Mouse (Mus musculus): Measurements from ENCODE around the gene Fam205c.

The Fam205c gene

DNA sequence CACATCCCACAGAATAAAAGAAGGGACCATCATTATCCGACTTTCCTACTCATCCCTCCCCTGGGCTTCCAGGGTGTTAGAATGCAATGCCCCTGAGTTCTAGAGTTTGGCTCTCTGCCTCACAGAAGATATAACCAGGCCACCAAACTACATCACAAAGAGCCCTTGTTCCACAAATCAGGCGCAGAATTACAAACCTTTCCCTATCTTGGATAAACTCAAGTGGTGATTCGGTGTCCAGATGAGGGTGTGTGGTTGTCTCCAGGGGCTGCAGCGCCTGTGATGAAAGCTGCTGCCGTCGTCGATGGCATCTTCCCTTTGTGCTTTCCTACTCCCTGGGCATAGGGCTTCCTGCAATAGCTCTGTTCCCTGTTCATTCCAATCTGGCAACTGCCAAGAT is at the start of gene Fam205c:
TSS of gene Fam205c (minus strand) at position 101 of the 400 bp plus-strand sequence.
- DNase-seq (ENCODE audit: low read depth, low spot score) = no peak

DNA sequence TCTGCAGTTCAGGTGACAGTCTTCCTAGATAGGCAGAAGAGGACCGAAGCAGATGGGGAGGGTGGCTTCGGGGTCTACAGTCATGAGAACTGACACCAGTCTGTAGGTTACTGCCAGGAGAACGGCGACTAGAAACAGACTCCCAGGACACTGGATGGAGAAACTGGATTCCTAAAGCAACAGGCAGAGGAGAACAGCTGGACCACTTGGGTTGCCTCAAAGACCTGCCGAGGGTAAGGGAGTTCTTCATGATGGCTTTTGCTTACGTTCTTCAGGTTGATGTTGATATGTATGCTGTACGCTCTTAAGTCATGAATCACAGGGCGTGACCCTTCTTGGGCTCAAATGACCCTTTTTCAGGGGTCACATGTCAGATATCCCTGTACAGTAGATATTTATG is 48.4 kb upstream of the Fam205c start:
- no peak for DNase-seq (ENCODE audit: low read depth, low spot score)

DNA sequence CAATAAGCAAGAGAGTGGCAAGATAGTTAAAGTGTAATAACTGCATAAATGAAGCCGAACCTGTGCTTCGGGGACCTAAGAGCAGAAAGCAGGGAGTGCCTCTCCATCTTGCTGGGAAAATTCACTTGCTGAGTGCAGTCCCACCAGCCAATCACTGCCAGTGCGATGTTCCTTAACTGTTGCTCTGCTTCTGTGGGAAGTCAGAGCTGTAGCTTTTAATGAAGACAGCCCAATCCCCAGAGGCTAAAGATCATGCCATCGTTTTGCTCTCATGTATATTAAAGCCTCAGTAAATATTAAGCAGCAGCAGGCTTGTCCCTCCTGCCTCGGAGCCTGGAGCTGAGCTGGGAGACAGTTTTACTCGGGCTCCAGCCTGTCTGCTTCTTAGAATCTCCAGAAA is 48.0 kb upstream of the Fam205c start:
- DNase-seq (ENCODE audit: low read depth, low spot score) = no peak

- DNase-seq (ENCODE audit: low read depth, low spot score) = no peak
These were observed 47.5 kb upstream of the Fam205c start for GRCm38 (mm10) chr4:42921536-42921935.

- DNase-seq (ENCODE audit: low read depth, low spot score) = no peak
These were observed 46.7 kb upstream of the Fam205c start for GRCm38 (mm10) chr4:42920726-42921125.

- no peak for DNase-seq (ENCODE audit: low read depth, low spot score)
These were observed 43.4 kb upstream of the Fam205c start for GRCm38 (mm10) chr4:42917402-42917774.

GRCm38 (mm10) chr4:42916617-42917401 is 42.8 kb upstream of the Fam205c start, which contains the start of gene Phf24:
Gene Phf24, plus strand, starts transcription at chr4:42916660.
- peak; percentile 34 for DNase-seq (ENCODE audit: low read depth, low spot score)

DNA sequence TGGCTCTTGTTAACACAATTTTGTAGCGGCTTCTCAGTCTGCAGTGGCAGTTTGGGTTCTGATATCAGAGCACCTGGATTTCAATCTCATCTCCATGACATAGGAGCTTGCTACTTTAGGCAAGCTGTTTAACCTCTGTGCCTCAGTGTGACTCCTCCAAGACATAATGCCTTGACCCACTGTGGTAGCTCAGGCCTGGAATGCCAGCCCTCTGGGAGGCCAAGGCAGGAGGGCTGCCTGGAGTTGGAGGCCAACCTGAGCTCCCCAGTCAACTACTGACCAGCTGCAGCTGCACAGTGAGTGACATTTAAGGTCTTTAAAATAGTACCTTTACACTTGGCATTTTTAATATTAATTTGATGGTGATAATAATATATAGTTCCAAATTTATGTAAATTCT is 41.9 kb upstream of the Fam205c start:
- DNase-seq (ENCODE audit: low read depth, low spot score) = no peak

DNA sequence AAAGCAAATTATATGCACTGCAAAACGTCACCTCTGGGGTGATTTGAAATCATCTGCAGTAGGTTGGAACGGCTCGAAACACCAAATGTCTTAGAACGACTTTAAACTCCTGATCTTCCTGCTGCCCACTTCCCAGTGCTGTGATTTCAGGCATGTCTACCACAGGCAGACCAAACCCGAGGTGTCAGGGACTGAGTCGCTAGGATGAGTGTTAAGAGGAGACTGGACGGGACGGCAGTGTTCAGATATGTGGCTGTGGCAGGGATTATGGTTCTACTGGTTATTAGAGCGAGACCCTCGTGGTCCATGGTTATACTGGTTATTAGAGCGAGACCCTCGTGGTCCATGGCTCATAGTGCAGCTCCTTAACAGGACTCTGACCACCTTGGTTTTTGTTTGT is 41.3 kb upstream of the Fam205c start:
- no peak for DNase-seq (ENCODE audit: low read depth, low spot score)

- no peak for DNase-seq (ENCODE audit: low read depth, low spot score)
These were observed 39.4 kb upstream of the Fam205c start for GRCm38 (mm10) chr4:42913391-42913790.

GRCm38 (mm10) chr4:42904966-42905365 is 30.9 kb upstream of the Fam205c start:
- DNase-seq (ENCODE audit: low read depth, low spot score) = no peak

DNA sequence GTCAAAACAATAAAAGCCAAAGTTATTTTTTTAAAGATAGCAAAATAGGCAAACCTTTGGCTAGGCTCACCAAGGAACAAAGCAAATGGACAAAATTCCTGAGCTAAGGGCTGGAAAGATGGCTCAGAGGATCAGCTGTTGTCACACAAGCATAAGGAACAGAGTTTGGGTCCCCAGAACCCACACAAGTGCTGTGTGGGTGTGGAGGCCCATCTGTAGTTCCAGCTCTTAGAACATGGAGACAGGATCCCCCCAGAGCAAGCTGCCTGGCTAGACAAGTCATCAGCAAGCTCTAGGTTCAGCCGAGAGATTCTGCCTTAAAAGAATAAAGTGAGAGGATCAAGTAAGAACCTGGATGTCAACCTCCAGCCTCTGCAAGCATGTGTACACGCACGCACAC is 30.5 kb upstream of the Fam205c start:
- DNase-seq (ENCODE audit: low read depth, low spot score) = no peak

DNA sequence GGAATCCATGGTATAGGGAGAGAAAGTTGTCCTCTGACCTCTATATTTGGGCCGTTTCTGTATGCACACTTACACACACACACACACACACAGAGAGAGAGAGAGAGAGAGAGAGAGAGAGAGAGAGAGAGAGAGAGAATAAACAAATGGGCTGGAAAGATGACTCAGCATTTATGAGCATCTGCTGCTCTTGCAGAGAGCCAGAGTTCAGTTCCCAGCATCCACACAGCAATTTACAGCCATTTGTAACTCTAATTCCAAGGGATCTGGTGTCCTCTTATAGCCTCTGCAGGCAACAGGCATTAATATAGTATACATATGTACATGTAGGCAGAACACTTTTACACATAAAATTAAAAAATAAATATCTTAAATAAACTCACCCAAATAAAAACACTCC is 29.9 kb upstream of the Fam205c start:
- no peak for DNase-seq (ENCODE audit: low read depth, low spot score)

GRCm38 (mm10) chr4:42902730-42903129 is 28.7 kb upstream of the Fam205c start:
- no peak for DNase-seq (ENCODE audit: low read depth, low spot score)

GRCm38 (mm10) chr4:42902174-42902573 is 28.1 kb upstream of the Fam205c start:
- no peak for DNase-seq (ENCODE audit: low read depth, low spot score)

- DNase-seq (ENCODE audit: low read depth, low spot score) = no peak
These were observed 26.8 kb upstream of the Fam205c start for GRCm38 (mm10) chr4:42900878-42901277.

DNA sequence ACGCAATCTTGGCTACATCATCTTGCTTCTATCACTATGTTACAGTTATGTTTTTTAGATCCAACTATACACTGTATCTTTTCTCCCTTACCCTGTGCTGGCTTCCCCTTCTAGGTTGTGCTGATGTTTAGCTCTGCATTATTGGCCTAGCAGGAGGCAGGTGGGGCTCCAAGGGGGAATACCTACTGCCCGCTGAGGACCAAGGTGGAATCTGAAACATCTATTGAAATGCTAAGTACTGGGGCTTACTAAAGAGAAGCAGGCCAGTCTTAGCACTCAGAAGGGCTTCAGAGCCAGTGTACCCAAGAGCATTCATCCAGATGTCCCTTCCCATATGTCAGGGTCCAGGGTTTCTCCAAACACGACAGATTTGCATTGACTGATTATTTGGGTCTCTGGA is 24.9 kb upstream of the Fam205c start:
- no peak for DNase-seq (ENCODE audit: low read depth, low spot score)

DNA sequence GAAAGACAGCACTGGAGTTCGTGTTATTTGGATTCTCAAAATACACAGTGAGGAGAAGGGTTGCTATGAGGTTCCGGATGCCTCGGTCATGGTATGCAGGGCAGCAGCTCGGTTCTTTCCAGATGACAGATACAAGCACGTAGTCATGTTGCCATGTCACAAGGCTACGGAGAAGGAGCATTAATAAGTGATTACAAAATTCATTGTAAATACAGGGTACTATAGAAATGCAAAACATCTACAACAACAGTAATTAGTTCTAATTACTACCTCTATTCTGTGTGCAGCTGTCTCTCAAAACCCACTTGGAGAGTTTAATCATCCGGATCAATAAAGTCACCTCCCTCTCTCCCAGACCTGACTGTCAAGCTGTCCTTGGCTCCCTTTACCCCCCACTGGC is 21.1 kb upstream of the Fam205c start:
- DNase-seq (ENCODE audit: low read depth, low spot score) = no peak

DNA sequence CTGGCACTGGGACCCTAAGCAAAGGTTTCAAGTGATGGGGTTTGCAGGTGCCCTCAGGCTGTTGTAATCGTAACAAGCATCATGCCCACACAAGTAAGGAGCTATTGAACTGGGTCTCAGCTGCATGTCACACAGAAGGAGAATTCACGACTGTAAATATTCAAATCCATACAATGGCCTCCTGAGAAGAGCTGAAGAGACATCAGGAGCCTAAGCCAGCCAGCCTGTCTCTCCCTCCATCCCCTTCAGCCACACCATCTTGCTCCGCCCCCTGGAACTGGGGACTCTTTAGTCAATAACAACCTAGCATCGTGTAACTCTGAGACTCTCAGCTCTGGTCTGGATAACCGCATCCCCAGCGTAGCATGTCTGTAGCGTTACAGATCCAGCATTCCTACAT is 17.1 kb upstream of the Fam205c start:
- no peak for DNase-seq (ENCODE audit: low read depth, low spot score)

DNA sequence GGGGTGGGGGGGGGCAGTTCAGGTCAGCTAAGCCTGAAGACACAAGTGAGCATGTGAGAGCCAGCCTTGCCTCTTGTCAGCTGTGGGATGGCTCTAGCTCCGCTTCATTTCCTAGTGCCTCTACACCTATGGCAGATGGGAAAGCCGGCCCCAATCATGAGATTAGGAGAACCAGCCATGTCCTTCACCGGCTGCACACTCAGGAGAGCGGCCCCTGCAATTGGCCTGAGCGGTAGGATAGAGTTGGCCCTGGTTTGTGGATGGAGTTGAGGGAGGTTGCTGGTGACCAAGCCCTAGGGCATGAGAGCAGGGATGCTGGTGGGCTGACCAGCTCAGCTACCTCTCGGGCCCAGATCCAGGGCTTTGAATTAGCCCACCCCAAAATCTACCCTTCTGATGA is 14.8 kb upstream of the Fam205c start:
- DNase-seq (ENCODE audit: low read depth, low spot score) = no peak

DNA sequence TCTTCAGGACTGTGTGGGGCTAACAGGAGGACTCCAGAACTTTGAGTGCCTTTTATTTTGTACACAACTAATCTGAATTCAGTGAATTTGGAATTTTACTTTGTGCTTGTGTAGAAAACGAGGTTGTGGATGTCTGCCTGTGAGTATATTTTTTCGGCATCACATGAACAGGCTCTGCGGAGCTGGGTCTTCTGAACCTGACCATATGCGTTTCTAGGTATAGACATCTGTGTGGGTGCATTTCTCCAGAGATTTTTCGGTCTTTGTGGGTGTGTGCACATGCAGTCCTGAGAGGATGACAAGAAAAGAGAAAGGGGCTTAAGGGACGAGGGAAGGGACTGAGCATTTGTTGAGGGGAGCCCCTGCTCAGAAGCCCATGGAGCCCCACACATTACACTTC is 12.9 kb upstream of the Fam205c start:
- no peak for DNase-seq (ENCODE audit: low read depth, low spot score)

DNA sequence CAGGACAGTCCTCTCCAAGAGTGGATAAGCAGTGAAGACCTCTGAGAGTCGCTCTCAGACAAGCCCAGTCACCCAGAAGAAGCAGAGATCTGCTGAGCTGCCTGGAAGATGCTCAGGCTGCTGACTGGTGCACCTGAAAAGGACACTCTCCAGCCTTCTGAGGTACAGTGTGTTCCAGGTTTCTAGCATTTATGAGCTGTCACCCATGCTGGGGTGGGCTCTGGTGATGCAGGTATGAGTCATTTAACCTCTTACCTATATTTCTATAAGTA is 6.6 kb upstream of the Fam205c start:
- no peak for DNase-seq (ENCODE audit: low read depth, low spot score)

- no peak for DNase-seq (ENCODE audit: low read depth, low spot score)
These were observed 6.0 kb upstream of the Fam205c start for GRCm38 (mm10) chr4:42879829-42880676.

All from brain, embryonic 18.5 days (tissue).